Mouse (Mus musculus): Measurements from ENCODE around the gene Gm10203.
"Not testable (repeated sequence)": the region's sequence is repeated elsewhere in the genome, so short reads cannot be mapped to it uniquely, and the experiment has no call there.

Gm10203 gene

DNA sequence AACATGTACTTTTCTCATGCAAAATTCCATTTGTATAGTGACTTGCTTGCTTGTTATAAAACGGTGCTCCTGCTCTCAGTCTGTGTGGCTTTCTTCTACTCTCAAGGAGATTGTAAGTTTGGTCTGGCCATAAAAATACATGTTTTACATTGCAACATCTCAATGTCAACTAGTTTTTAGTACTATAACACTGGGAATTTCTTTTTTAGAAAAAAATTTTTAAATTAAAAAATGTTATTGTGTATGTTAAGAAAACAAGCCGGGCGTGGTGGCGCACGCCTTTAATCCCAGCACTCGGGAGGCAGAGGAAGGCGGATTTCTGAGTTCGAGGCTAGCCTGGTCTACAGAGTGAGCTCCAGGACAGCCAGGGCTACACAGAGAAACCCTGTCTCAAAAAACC lies at the start of gene Gm10203:
Gm10203 (plus strand) TSS at position 301 of the 400 bp plus-strand sequence.
- not testable (repeated sequence) for DNase-seq (ENCODE audit: low spot score)

DNA sequence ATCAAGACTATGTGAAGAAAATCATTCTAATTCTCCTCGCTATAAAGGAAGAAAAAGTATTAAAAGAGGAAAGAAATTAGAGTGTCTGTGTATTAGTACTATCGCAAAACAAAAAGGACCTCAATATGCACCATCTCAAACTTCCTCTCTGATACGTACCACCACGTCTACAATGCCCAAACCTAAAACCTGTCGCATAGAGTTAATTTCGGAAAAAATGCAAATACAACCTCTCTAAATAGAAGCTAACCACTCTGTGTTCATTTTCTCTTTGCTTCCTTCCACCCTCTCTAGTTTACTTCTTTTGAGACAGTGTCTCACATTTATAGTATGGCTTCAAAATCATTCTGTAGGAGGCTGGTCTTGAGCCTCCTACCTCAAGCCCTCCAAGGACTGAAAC lies 37.6 kb upstream of the Gm10203 start:
- no peak for DNase-seq (ENCODE audit: low spot score)

DNA sequence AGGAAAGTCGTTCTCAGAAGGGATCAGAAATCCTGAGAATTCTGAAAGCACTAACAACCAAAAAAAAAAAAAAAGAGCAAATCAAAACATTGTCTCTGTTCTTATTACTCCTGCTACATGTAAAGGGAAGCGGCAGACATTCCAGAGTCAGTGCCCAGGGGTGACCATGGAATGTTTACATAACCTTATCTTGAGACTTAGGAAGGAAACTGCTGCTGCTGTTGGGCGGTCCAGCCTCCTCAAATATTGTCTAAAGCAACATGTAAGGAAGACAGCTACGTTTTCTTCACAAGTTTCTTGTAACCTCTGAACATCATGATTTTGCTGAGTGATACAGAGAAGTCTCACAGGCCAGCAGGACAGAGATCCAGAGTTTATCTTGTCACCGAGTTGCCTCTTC lies 36.5 kb upstream of the Gm10203 start:
- DNase-seq (ENCODE audit: low spot score) = no peak

DNA sequence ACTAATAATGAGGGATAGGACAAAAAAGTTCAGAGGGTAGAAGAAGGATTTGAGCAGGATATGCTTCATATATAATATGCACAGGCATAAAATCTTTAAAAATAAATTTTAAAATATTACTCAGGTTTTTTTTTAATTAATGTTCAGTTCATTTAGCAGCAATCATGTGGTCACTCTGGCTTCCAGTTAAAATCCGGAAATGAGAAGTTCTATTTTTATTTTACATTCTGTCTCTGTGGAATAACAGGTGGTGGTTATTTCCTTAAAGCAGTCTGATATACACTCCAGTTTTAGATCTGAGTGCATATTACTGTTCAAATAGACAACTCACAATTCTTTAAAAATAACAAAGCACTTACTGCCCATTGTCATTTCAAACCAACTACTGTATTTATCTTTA lies 35.4 kb upstream of the Gm10203 start:
- no peak for DNase-seq (ENCODE audit: low spot score)

DNA sequence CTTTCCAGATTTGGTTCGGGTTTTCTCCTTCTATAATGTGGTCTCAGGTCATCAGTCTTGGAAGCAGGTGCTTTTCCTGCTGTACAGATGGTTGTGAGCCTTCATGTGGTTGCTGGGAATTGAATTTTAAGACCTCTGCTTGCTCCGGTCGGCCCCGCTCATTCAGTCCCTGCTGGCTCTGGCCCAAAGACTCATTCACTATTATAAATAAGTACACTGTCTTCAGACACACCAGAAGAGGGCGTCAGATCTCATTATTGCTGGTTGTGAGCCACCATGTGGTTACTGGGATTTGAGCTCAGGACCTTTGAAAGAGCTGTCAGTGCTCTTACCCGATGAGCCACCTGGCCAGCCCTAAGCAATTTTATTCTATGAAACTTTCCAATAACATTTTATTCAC lies 34.6 kb upstream of the Gm10203 start:
- no peak for DNase-seq (ENCODE audit: low spot score)

DNA sequence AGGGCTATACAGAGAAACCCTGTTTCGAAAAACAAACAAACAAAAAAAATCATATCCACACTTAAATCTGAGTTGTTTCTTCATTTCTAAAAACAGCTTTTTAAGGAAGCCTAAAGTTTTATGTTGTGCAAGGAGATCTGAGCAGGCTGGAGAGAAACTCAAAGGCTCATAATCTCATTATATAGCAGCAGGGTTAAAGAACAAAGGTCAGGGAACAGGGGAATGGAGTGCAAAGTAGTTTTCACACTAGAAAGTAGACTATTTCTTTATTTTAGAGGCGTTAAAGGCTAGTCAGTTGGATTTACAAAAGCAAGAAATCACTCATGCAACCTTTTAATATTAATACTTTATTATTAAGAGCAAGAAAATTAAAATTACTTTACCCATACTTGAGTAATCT lies 33.7 kb upstream of the Gm10203 start:
- DNase-seq (ENCODE audit: low spot score) = no peak

DNA sequence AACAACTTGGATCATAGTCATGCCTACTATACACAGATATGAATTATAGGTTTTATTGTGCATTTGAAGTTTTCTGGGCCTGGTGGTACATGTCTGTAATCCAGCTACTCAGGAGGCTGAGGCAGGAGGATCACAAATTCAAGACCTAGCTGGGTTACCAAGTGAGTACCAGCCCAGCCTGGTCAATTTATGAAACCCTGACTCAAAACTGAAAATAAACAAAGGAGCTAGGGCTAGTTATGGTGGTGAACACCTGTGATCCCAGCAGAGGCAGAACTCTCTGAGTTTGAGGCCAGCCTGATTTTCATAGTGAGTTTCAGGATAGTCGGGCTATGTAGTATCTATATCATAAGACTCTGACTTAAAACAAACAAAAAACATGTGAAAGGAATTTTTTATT lies 32.7 kb upstream of the Gm10203 start:
- DNase-seq (ENCODE audit: low spot score) = no peak

DNA sequence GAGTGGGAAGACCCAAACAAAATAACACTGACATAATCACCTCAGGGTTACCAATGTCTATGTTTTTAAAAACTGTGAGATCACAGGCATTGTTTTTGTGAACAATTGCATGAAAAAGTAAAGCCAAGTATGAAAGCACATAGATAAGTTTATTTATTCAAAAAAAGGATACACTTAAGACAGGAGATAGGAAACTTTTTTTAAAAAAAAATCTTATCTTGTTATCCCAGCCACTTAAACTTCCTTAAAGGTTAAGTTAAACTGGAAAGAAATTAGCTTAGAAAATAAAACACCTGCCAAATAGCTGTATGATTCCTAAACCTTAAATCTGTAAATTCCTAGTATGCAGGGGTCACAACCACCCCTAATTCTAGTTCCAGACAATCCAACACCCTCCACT lies 31.0 kb upstream of the Gm10203 start:
- DNase-seq (ENCODE audit: low spot score) = no peak

DNA sequence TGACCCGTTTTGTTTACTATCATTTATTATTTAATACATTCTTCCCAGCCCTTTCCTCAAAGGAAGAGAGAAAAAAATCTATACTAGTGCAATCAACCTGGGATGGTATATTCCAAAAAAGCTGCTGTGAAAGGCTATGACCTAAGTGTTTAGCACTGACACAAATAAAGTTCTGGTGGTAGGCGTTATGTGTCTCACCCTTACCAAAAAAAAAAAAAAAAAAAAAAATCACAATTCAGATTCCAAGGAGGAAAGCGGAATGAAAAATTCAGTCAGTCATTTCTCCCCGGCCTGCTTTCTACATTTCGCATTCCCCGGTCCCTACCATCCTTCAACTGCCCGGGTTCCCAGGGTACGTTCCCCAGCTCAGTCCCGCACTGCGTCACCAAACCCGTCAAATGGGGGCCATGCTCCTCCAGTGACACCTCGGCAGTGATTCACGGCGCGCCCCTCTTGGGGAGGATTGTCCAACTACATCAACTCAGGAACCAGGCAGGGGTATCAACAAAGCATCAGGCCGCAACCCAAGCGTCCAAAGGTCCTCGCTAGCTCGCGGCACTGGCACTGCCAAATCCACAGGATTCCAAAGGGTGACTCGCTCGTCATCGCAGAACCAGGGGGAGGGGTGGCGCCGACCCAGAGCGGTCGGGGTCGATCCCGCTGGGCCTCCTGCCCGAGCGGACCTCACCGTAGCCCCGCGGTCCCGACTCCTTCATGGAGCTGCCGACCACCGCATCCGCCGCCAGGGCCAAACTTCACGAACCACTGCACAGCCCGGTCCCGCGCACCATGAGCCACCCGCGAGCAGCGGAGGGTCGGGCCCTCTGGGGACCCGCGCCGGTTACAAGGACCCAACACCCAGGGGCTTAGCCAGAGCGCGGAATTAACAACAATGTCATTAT lies 29.5 kb upstream of the Gm10203 start:
- DNase-seq (ENCODE audit: low spot score) = peak; percentile 50

DNA sequence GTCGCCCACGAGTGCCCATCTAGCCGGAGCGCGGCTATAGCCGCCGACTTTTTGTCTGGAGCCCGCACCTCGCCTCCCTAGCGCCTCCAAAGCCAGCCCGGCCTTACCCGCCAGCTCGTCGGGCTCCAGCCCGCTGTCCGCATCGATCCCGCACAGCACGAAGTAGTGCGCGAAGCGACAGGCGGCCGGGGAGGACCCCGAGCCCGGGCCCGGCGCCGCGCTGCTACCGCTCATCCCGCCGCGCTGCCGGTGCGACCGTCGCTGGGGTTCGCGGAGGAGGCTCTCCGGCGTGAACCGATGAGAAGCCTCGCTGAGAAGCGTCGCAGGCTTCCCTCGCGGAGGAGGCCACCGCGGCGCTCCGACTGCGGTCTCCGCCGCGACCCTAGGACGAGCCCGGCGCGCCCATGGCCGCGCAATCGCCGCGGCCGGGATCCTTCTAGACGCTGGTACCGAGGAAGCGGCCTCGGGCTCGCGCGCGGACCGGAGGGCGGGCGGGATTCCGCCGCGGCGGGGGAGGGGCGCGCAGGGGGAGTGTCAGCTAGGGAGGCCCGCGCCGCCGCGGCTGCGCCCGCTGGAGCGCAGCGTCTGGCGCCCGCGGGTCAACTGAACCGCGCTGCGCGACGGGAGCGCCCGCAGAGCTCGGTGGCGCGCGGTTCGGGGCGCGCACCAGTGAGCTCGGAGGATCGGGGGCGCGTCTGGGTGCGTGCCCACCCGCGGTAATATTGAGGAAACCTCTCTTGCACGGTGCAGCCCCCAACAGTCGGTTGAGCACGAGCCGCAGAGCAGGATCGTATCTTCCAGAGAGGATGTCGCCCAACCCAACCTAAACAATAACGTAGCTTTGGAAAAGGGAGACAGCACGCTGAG lies 28.7 kb upstream of the Gm10203 start, which contains the start of gene Dennd5b:
Dennd5b (minus strand) TSS at position 605 of the 867 bp plus-strand sequence.
- DNase-seq (ENCODE audit: low spot score) = peak; percentile 53

DNA sequence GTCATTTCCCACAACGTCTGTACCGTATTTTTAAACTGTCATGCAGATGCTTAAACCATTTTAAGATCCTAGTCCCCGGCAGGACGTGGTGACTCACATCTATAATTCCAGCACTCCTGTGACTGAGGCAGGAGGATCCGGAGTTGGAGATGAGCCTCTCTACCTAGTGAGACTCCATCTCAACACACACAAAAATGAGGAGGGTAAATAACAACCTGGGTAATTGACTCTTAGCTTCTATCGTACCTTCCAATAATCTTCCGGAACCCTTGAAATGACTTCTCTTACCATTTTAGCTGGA lies 28.1 kb upstream of the Gm10203 start:
- no peak for DNase-seq (ENCODE audit: low spot score)

DNA sequence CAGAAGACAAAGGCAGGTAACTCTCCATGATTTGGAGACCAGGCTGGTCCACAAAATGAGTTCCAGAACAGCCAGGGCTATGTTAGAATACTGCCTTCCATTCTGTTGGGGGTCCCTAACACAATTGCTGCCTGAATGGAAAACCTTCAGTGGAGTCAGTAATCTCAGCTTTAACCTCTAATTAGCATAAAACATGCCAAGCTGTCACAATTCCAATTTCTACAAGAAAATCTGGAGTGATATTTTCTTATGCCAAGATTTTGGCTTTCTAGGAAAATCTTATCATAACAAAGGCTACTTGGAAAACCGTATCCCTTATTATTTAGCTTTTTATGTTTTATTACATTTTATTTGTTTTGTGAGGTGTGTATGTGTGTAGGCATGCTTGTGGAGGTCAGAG lies 26.5 kb upstream of the Gm10203 start:
- no peak for DNase-seq (ENCODE audit: low spot score)

DNA sequence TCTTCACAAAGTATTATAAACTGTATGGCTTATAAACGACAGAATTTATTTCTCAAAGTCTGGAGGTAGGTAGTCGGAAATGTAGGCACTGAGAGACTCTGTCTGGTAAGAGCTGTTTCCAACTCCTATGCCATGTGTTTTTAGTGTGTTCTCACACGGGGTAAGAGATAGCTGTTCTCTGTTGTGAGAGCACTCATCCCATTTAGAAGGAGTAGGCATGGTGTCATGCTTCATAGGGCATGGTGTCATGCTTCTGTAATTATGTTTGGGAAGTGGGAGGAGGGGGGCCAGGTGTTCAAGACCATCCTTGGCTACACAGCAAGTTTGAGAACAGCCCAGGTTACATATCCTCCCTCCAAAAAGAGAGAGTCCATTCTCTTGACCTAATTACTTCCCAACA lies 22.4 kb upstream of the Gm10203 start:
- DNase-seq (ENCODE audit: low spot score) = no peak

DNA sequence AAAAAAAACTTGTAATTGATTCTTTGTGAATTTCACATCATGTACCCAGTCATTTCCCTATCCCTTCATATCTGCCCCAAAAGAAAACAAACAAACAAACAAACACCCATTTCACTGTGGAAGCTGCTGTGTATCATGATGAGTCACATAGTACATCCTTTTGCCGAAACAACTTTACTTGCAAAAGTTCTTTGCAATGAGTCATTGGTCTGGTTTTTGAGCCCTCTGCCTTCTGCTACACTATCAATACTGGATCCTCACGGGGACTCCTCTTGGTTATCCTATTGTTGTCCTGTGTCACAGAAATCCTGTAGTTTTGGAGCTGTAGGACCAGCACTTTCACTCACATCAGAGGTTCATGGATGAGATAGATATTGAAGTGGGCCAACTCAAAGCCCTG lies 21.1 kb upstream of the Gm10203 start:
- no peak for DNase-seq (ENCODE audit: low spot score)

DNA sequence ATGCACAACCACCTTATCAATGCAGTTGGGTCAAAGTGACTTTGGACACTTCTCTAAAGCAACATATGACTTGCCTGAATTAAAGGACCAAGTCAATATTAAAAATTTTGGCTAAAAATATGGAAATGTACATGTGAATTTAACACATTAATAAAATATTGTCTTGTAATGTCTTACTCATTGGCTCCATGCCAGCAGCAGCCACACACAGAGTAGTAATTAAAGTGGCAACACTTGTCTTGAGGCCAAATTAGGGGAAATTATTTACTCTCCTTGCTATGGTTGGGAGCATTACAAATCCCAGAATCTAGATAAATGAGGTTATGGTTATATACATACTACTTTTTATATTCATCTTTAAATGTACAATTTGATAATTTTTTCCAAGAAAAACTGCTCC lies 13.0 kb upstream of the Gm10203 start:
- no peak for DNase-seq (ENCODE audit: low spot score)

DNA sequence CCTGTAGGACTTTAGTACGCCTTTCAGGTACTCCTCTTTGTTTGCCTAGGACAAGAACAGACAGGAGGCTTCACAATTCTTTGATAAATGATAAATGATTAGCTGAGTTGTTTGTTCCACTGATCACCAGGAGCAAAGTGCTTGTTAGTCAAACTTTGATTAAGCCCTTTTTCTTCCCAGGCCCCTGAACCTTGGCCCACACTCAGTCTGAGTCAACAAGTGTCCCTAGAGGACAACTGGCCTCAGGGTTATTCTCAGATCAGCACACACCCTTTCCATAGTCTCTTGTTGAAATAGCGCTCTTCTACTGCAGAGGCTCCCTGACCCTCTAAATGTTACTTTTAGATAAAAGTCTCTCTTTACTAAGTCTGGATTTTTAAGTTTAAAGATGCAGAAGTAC lies 11.0 kb upstream of the Gm10203 start:
- DNase-seq (ENCODE audit: low spot score) = no peak

DNA sequence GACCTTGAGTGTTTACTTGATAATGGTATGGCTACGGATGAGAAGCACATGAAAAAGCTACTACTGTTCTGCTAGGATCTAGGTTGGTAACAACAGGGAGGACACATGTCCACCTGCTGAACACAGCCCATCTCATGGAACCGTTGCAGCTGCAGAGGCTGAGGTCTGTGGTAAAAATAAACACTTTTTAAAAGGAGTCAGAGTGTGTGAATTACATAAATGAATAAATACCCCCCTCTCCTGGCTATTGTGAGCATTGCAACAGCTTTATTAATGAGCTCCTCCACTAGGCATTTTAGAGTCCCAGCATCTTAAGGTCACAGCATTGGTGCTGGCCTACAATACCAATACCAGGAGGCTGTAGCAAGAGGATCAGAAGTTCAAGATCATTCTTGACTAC lies 10.1 kb upstream of the Gm10203 start:
- no peak for DNase-seq (ENCODE audit: low spot score)

DNA sequence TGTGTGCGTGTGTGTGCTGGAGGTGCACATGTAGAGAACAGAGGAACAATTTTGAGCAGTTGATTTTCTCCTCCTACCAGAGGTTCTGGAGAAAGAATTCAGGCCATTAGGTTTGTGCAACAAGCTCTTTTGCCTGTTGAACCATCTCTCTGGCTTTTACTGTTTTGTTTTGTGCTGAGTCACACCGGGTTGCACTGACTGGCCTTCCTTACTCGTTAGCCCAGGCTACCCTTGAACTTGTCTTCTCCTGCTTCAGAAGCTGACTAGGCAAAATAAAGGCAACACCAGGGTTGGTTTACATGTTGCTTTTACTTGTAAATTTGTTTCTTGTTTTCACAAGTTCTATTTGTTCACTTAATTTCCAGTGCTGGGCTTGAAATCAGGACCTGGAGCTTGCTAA lies 6.9 kb upstream of the Gm10203 start:
- no peak for DNase-seq (ENCODE audit: low spot score)

DNA sequence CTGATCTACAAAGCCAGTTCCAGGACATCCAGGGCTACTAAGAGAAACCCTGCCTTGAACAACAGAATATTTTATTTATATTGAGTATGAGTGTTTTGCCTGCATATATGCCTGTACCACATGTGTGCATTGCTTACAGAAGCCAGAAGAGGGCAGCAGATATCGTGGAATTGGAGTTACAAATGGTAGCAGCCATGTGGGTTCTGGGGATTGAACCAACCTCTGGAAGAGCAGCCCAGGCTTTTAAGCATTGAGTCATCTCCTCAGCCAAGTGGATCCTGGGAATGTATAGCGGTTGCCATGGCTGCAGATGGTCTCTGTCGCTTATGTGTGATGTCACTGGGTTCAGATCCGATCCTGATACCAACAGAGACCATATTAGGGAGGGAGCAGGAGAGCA lies 3.3 kb upstream of the Gm10203 start:
- DNase-seq (ENCODE audit: low spot score) = no peak

DNA sequence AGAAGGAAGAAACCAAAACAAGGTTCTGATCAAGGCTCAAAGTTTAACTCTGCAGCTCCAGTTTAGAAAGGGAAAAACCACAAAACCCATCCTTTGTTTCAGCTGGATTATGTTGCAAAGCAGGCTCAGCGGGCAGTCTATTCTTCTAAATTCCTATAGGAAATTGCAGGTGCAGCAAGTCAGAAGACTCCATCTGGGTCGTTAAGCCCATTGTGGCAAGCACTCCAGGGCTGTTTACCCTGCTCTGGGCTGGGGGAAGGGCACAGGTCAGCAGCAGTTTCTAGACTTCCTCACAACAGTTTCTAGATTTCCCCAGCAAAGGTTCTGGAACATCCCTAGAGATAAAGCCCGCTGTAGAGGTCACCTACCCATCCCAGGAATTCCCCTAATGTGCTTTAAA lies 1.1 kb downstream of the Gm10203 start:
- DNase-seq (ENCODE audit: low spot score) = no peak

DNA sequence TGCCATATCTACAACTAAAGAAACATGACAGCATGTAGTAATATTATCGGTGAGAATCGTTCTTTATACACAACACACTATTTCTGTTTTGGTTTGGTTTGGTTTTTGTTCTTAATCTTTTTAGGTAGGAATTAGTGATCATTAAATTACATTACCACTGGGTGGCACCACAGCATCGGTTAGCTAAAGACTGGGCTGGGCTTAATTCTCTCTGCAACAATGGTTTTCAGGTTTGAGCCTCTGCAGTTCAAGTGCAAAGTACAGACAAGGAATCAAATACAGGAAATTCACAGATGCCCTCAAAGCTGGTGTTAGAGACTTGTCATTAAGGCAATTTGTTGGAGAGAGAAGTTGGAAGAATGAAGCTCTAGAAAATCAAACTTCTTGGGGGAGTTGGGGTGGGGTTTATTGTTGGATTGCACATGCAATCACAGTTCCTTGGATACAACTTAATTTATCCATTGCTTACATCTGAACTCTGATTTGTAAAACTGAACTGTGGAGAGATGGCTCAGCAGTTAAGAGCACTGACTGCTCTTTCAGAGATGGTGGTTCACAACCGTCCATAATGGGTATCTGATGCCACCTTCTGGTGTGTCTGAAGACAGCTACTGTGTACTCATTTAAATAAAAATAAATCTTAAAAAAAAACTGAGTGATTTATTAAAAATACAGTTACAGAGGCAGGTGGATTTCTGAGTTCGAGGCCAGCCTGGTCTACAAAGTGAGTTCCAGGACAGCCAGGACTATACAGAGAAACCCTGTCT lies 2.5 kb downstream of the Gm10203 start:
- DNase-seq (ENCODE audit: low spot score) = no peak

DNA sequence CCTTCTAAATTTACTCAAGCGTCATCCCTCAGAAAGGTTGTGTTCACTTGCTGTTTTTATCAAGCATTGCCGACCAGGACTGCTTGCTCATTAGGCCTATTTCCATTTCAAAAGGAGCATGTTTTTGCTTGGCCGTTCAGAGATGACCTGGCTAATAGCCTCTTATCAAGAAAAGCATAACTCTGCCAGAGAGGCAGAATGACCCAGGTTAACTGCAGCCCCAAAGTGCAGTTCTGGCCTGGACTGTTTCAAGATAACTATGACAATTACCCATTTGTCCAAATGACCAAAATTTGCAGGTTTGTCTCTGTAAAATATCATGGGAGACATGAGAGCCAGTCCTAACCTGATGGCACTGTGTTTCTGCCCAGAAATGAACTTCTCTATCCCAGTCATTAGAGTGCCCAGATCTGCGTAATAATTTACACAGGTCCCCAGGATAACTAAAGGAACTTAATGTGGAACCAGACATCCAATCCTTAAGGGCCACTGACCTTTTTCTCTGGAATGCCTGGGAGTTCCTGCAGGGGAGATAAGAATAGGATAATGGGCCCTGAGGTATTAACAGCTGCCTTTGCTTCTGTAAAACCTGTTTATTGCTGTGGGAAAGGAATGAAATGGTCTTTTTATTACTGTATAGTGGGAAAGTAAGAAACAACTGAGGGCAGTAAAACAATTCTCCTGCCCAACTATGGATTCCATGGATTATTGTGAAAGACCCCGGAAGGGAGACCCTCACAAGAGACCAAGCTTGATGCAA lies 4.6 kb downstream of the Gm10203 start:
- DNase-seq (ENCODE audit: low spot score) = no peak

Measured in ovary, postnatal 10 days (tissue).